ENCODE assay signal across 8 mouse cellular contexts in genomic region chr5:130003229-130003628, GRCm38 (mm10). TPM values are rescaled to one million over a fixed set of nuclear protein-coding genes. Genes with fewer than 3 reads are reported as not detected.
DNase-seq lines count a peak whose midpoint lies in the region; ATAC-seq and TF ChIP-seq lines count a peak whose summit lies in the region.

No protein-coding gene starts in this region.

- H3K27ac ChIP-seq in heart, embryonic 15.5 days = peak overlapping the region; percentile 85
- peak overlapping the region; percentile 88 for H3K27ac ChIP-seq in intestine, embryonic 15.5 days

- WGBS in heart, embryonic 15.5 days = 40% methylated on average over 7 of the region's 7 CpGs
- WGBS in intestine, embryonic 15.5 days = 34% methylated on average over 7 of the region's 7 CpGs

- TF ChIP-seq POLR2A in myocyte (IDR thresholded peaks at IDR 0.05; ENCODE audit: insufficient read length, low read depth) = no peak

- H3K9ac ChIP-seq in heart, embryonic 15.5 days = peak overlapping the region; percentile 72
- peak overlapping the region; percentile 71; the same call in 1 of the 2 replicates for H3K9ac ChIP-seq in intestine, embryonic 15.5 days

- no peak for ATAC-seq in heart, embryonic 15.5 days (replicated peaks; ENCODE audit: insufficient number of reproducible peaks, insufficient read depth, low FRiP score, low read depth)
- ATAC-seq in intestine, embryonic 15.5 days = peak; percentile 8

- no peaks in the 10 kb centered on the region for H3K9me3 ChIP-seq in heart, embryonic 15.5 days (replicated peaks)
- no peaks in the 10 kb centered on the region for H3K9me3 ChIP-seq in intestine, embryonic 15.5 days

- H3K4me2 ChIP-seq in heart, embryonic 15.5 days = peak overlapping the region; percentile 85
- peak overlapping the region; percentile 78 for H3K4me2 ChIP-seq in intestine, embryonic 15.5 days (replicated peaks)
- H3K4me2 ChIP-seq in myocyte (ENCODE audit: low read depth) = peak overlapping the region; percentile 74

- DNase-seq in heart, postnatal 10 days = no peak
- DNase-seq in embryo, embryonic 11 days = peak; percentile 47
- DNase-seq in layer of hippocampus, adult 9-10 months (ENCODE audit: low spot score) = no peak
- DNase-seq in spleen, postnatal 36 days (ENCODE audit: low spot score in 2 of 2) = no peak
- no peak for DNase-seq in thymus, postnatal 0 days (ENCODE audit: low spot score)

- no peaks in the 10 kb centered on the region for H3K79me2 ChIP-seq in myocyte (ENCODE audit: control insufficient read depth, insufficient read depth)

- no peaks in the 10 kb centered on the region for H3K27me3 ChIP-seq in heart, embryonic 15.5 days
- no peaks in the 10 kb centered on the region for H3K27me3 ChIP-seq in intestine, embryonic 15.5 days (replicated peaks)
- H3K27me3 ChIP-seq in myocyte (ENCODE audit: control insufficient read depth, insufficient read depth, insufficient read length) = no peaks in the 10 kb centered on the region

- H3K4me3 ChIP-seq in heart, embryonic 15.5 days = peak overlapping the region; percentile 77
- peak overlapping the region; percentile 62 for H3K4me3 ChIP-seq in intestine, embryonic 15.5 days (replicated peaks)
- peak overlapping the region; percentile 49 for H3K4me3 ChIP-seq in myocyte

- intact Hi-C loops in heart, postnatal 10 days (cut with DNase I) = no loop called here

- peaks cover 12% of the 10 kb centered on the region for H3K4me1 ChIP-seq in heart, embryonic 15.5 days (replicated peaks)
- peaks cover 6% of the 10 kb centered on the region; the same call in 1 of the 2 replicates for H3K4me1 ChIP-seq in intestine, embryonic 15.5 days (replicated peaks)

- peak overlapping the region; percentile 18 for H3ac ChIP-seq in myocyte (ENCODE audit: control insufficient read depth, insufficient read length)

- no peaks in the 10 kb centered on the region for H3K36me3 ChIP-seq in heart, embryonic 15.5 days
- no peaks in the 10 kb centered on the region for H3K36me3 ChIP-seq in intestine, embryonic 15.5 days
- H3K36me3 ChIP-seq in myocyte (ENCODE audit: control insufficient read depth, insufficient read depth) = no peaks in the 10 kb centered on the region

TF ChIP-seq in myocyte, 11 proteins besides CTCF, POLR2A, EP300 and RAD21:
- TF ChIP-seq SRF (IDR thresholded peaks at IDR 0.05; ENCODE audit: control insufficient read depth, insufficient read length, low read depth) (no peak), TCF3 (IDR thresholded peaks at IDR 0.05; ENCODE audit: insufficient read length, low read depth) (no peak), CEBPB (IDR thresholded peaks at IDR 0.05; ENCODE audit: insufficient read depth, poor library complexity, severe bottlenecking) (no peak), MAX (IDR thresholded peaks at IDR 0.05; ENCODE audit: low read depth) (no peak), USF1 (IDR thresholded peaks at IDR 0.05; ENCODE audit: low read depth) (no peak), POLR2AphosphoS2 (IDR thresholded peaks at IDR 0.05; ENCODE audit: insufficient read length, low read depth) (no peak), TCF12 (IDR thresholded peaks at IDR 0.05; ENCODE audit: insufficient read depth, poor library complexity, severe bottlenecking) (no peak)

RNA-seq across cellular contexts. Expression of gene Gusb, which starts 0.4 kb away (rescaled TPM):
- 39.1 and 43.6 TPM in 2 replicates for polyA plus RNA-seq in heart, embryonic 15.5 days (2015; fragmentation: Nextera tagmentation; extraction: Ambion mirVana)
- 10 to 100 TPM; 24.5 to 25.4 TPM for total RNA-seq in heart, postnatal 10 days (2021)
- 88.8 and 95.7 TPM in 2 replicates for polyA plus RNA-seq in intestine, embryonic 15.5 days (2015; fragmentation: Nextera tagmentation; extraction: Ambion mirVana)
- polyA plus RNA-seq in myocyte (2012; fragmentation: generic; extraction: Trizol) = 35.0 TPM
- polyA plus RNA-seq in thymus, postnatal 0 days (2015; fragmentation: Nextera tagmentation; extraction: Ambion mirVana) = 59.3 and 61.2 TPM in 2 replicates

RNA-seq across cellular contexts. Expression of gene Asl, which starts 25.8 kb away (rescaled TPM):
- 16.0 and 22.2 TPM in 2 replicates for polyA plus RNA-seq in heart, embryonic 15.5 days (2015; fragmentation: Nextera tagmentation; extraction: Ambion mirVana)
- 10 to 100 TPM in 1 of 2 experiments, 1 to 10 TPM in 1; 9.6 to 10.0 TPM for total RNA-seq in heart, postnatal 10 days (2021)
- 51.4 and 65.0 TPM in 2 replicates for polyA plus RNA-seq in intestine, embryonic 15.5 days (2015; fragmentation: Nextera tagmentation; extraction: Ambion mirVana)
- 45.8 TPM for polyA plus RNA-seq in myocyte (2012; fragmentation: generic; extraction: Trizol)
- 32.2 and 37.8 TPM in 2 replicates for polyA plus RNA-seq in thymus, postnatal 0 days (2015; fragmentation: Nextera tagmentation; extraction: Ambion mirVana)

RNA-seq across cellular contexts. Expression of gene Crcp, which starts 25.9 kb away (rescaled TPM):
- 20.6 and 26.8 TPM in 2 replicates for polyA plus RNA-seq in heart, embryonic 15.5 days (2015; fragmentation: Nextera tagmentation; extraction: Ambion mirVana)
- 10 to 100 TPM; 14.9 to 15.1 TPM for total RNA-seq in heart, postnatal 10 days (2021)
- 34.1 and 38.7 TPM in 2 replicates for polyA plus RNA-seq in intestine, embryonic 15.5 days (2015; fragmentation: Nextera tagmentation; extraction: Ambion mirVana)
- 30.8 TPM for polyA plus RNA-seq in myocyte (2012; fragmentation: generic; extraction: Trizol)
- polyA plus RNA-seq in thymus, postnatal 0 days (2015; fragmentation: Nextera tagmentation; extraction: Ambion mirVana) = 49.7 and 50.4 TPM in 2 replicates
